Mouse (Mus musculus) left cerebral cortex, postnatal 25 days (tissue): ENCODE measurements at regions not wholly inside any gene's neighbourhood (a gene's known extent, or its start where the extent isn't known, plus 50 kb on each side); places are given as distances from the start of the nearest gene placed in this dataset.

Experiments used
- DNase-seq, 2 experiments: peaks; one replicate each; pipeline ENCODE4 v3.0.0; 2022; ENCODE audit warnings: low spot score in 2 of 2, mixed read lengths in 1 of 2
- intact Hi-C: fragments of 180-260 bp; cut with DNase I; formaldehyde crosslinking; loops from one replicate; pipeline ENCODE4 v1.15.1; 2025

GRCm38 (mm10) chrX:11806896-11807252 is 353.3 kb downstream of the Bcor start:
- DNase-seq = peak in 1 of 2 experiments; percentile 14
- intact Hi-C loops = loop anchor here (5.0 to 10.0 kb wide), 3 partner anchors 142 to 348 kb away; no protein-coding TSS in a partner anchor

GRCm38 (mm10) chrX:11807253-11807882 is 352.8 kb downstream of the Bcor start:
- peak; percentile 38 to 50 for DNase-seq
- intact Hi-C loops = loop anchor here (5.0 to 10.0 kb wide), 3 partner anchors 143 to 347 kb away; no protein-coding TSS in a partner anchor

GRCm38 (mm10) chrX:11807883-11808262 is 352.3 kb downstream of the Bcor start:
- intact Hi-C loops = loop anchor here (5.0 to 10.0 kb wide), 3 partner anchors 143 to 347 kb away; no protein-coding TSS in a partner anchor
- no peak for DNase-seq

GRCm38 (mm10) chrX:11808911-11809310 is 351.2 kb downstream of the Bcor start:
- intact Hi-C loops = loop anchor here (5.0 to 10.0 kb wide), 3 partner anchors 144 to 346 kb away; no protein-coding TSS in a partner anchor
- no peak for DNase-seq

- no peak for DNase-seq
- intact Hi-C loops = no loop called here
Observed at GRCm38 (mm10) chrX:11814861-11815260, 345.3 kb downstream of the Bcor start.

GRCm38 (mm10) chrX:11815864-11816263 is 344.3 kb downstream of the Bcor start:
- intact Hi-C loops = no loop called here
- no peak for DNase-seq

GRCm38 (mm10) chrX:11818634-11819033 is 341.5 kb downstream of the Bcor start:
- DNase-seq = no peak
- intact Hi-C loops = no loop called here

GRCm38 (mm10) chrX:11821165-11821564 is 339.0 kb downstream of the Bcor start:
- DNase-seq = no peak
- intact Hi-C loops = loop anchor here (5.0 kb wide), 1 partner anchor 186 kb away; no protein-coding TSS in a partner anchor

- intact Hi-C loops = loop anchor here (5.0 kb wide), 1 partner anchor 185 kb away; no protein-coding TSS in a partner anchor
- peak in 1 of 2 experiments; percentile 66 for DNase-seq
Observed at GRCm38 (mm10) chrX:11821880-11822768, 338.0 kb downstream of the Bcor start.

- intact Hi-C loops = no loop called here
- DNase-seq = no peak
Observed at GRCm38 (mm10) chrX:11825948-11826347, 334.2 kb downstream of the Bcor start.

- intact Hi-C loops = no loop called here
- DNase-seq = peak; percentile 6 to 8
Observed at GRCm38 (mm10) chrX:11826737-11827408, 333.3 kb downstream of the Bcor start.

GRCm38 (mm10) chrX:11829411-11830002 is 330.6 kb downstream of the Bcor start:
- no peak for DNase-seq
- intact Hi-C loops = no loop called here

GRCm38 (mm10) chrX:11837566-11837965 is 322.6 kb downstream of the Bcor start:
- DNase-seq = peak in 1 of 2 experiments; percentile 19
- intact Hi-C loops = no loop called here

GRCm38 (mm10) chrX:11839665-11840245 is 320.4 kb downstream of the Bcor start:
- intact Hi-C loops = no loop called here
- DNase-seq = peak; percentile 14 to 61

GRCm38 (mm10) chrX:11840319-11841035 is 319.7 kb downstream of the Bcor start:
- DNase-seq = no peak
- intact Hi-C loops = no loop called here

GRCm38 (mm10) chrX:11845566-11845965 is 314.6 kb downstream of the Bcor start:
- intact Hi-C loops = no loop called here
- DNase-seq = no peak

GRCm38 (mm10) chrX:11855910-11856309 is 304.2 kb downstream of the Bcor start:
- intact Hi-C loops = no loop called here
- DNase-seq = no peak

- DNase-seq = no peak
- intact Hi-C loops = no loop called here
Observed at GRCm38 (mm10) chrX:11859396-11859795, 300.8 kb downstream of the Bcor start.
